Mouse (Mus musculus): ENCODE measurements around the gene Nav3. TPM values are rescaled to one million over a fixed set of nuclear protein-coding genes. Genes with fewer than 3 reads are reported as not detected.

Gene Nav3
- total and polyA plus RNA-seq, 3 experiments = not detected

GRCm38 (mm10) chr10:110329629-110330028 is 126.4 kb downstream of the Nav3 start:
- Histone ChIP-seq H3K27ac (ENCODE audit: control insufficient read depth, low read depth, low read length) (no peak overlapping the region), H3K27me3 (ENCODE audit: control insufficient read depth in 1 of 2, insufficient read depth in 2 of 2, low read length in 2 of 2) (no peaks in the 10 kb centered on the region; a peak in 1 of 4 replicates)
- DNase-seq (ENCODE audit: low read depth, low spot score) = no peak

GRCm38 (mm10) chr10:110322082-110322632 is 133.8 kb downstream of the Nav3 start:
- H3K9me3 ChIP-seq (replicated peaks; ENCODE audit: insufficient read depth, low read length) = no peaks in the 10 kb centered on the region
- H3K36me3 ChIP-seq (ENCODE audit: control insufficient read depth in 1 of 2, insufficient read depth in 2 of 2, low read length in 2 of 2) = no peaks in the 10 kb centered on the region
- TF ChIP-seq GABPA (IDR thresholded peaks at IDR 0.05; ENCODE audit: low read depth, low read length) (no peak), USF2 (IDR thresholded peaks at IDR 0.05; ENCODE audit: borderline replicate concordance in 1 of 2, insufficient read depth in 1 of 2, low read depth in 1 of 2, low read length in 2 of 2) (no peak), NELFE (IDR thresholded peaks at IDR 0.05; ENCODE audit: low read depth, low read length) (no peak), USF1 (IDR thresholded peaks at IDR 0.05; ENCODE audit: low read depth, low read length) (no peak), ZC3H11A (IDR thresholded peaks at IDR 0.05; ENCODE audit: low read depth, low read length) (no peak), UBTF (IDR thresholded peaks at IDR 0.05; ENCODE audit: borderline replicate concordance, insufficient read depth, low read depth, low read length) (no peak), CTCF (IDR thresholded peaks at IDR 0.05 in 2 of 3, conservative IDR thresholded peaks at IDR 0.05 in 1 of 3; ENCODE audit: control insufficient read depth in 1 of 3, insufficient read depth in 1 of 3, low read depth in 2 of 3, low read length in 3 of 3, poor library complexity in 1 of 3, severe bottlenecking in 1 of 3) (no peak), RCOR1 (IDR thresholded peaks at IDR 0.05; ENCODE audit: low read depth, low read length) (no peak), CHD1 (IDR thresholded peaks at IDR 0.05; ENCODE audit: low read depth, low read length) (no peak), TBP (IDR thresholded peaks at IDR 0.05; ENCODE audit: low read depth, low read length) (no peak)
- no peak overlapping the region for H3K4me3 ChIP-seq (ENCODE audit: control insufficient read depth in 1 of 2, insufficient read depth in 1 of 2, low read depth in 2 of 2, low read length in 2 of 2)
- no peaks in the 10 kb centered on the region for H3K4me1 ChIP-seq (ENCODE audit: control insufficient read depth in 1 of 2, insufficient read depth in 2 of 2, low read length in 2 of 2)
- no peak overlapping the region for H3K27ac ChIP-seq (ENCODE audit: control insufficient read depth, low read depth, low read length)
- no peak overlapping the region for H3K9ac ChIP-seq (ENCODE audit: control insufficient read depth, low read depth, low read length, poor library complexity, severe bottlenecking)
- no peaks in the 10 kb centered on the region for H3K79me2 ChIP-seq (ENCODE audit: control insufficient read depth, insufficient read depth, low read length, poor library complexity)
- H3K27me3 ChIP-seq (ENCODE audit: control insufficient read depth in 1 of 2, insufficient read depth in 2 of 2, low read length in 2 of 2) = no peaks in the 10 kb centered on the region
- no peak for DNase-seq (ENCODE audit: low read depth, low spot score)

More at GRCm38 (mm10) chr10:110329629-110330028, 126.4 kb downstream of the Nav3 start:
- H3K36me3 ChIP-seq (ENCODE audit: control insufficient read depth in 1 of 2, insufficient read depth in 2 of 2, low read length in 2 of 2) = no peaks in the 10 kb centered on the region
- H3K4me3 ChIP-seq (ENCODE audit: control insufficient read depth in 1 of 2, insufficient read depth in 1 of 2, low read depth in 2 of 2, low read length in 2 of 2) = no peak overlapping the region
- H3K79me2 ChIP-seq (ENCODE audit: control insufficient read depth, insufficient read depth, low read length, poor library complexity) = no peaks in the 10 kb centered on the region
- no peak overlapping the region for H3K9ac ChIP-seq (ENCODE audit: control insufficient read depth, low read depth, low read length, poor library complexity, severe bottlenecking)
- no peaks in the 10 kb centered on the region for H3K4me1 ChIP-seq (ENCODE audit: control insufficient read depth in 1 of 2, insufficient read depth in 2 of 2, low read length in 2 of 2)
- TF ChIP-seq TAL1 (IDR thresholded peaks at IDR 0.05; ENCODE audit: low read length) (no peak), RCOR1 (IDR thresholded peaks at IDR 0.05; ENCODE audit: low read depth, low read length) (no peak), NRF1 (IDR thresholded peaks at IDR 0.05; ENCODE audit: insufficient read depth, low read depth, low read length, poor library complexity, severe bottlenecking) (no peak), MYC (IDR thresholded peaks at IDR 0.05; ENCODE audit: low read depth, low read length) (no peak), CHD1 (IDR thresholded peaks at IDR 0.05; ENCODE audit: low read depth, low read length) (no peak), POLR2AphosphoS2 (IDR thresholded peaks at IDR 0.05; ENCODE audit: low read length) (no peak), CHD2 (IDR thresholded peaks at IDR 0.05; ENCODE audit: low read length) (no peak), ZC3H11A (IDR thresholded peaks at IDR 0.05; ENCODE audit: low read depth, low read length) (no peak), BHLHE40 (IDR thresholded peaks at IDR 0.05; ENCODE audit: borderline replicate concordance, low read depth, low read length) (no peak), E2F4 (IDR thresholded peaks at IDR 0.05; ENCODE audit: borderline replicate concordance, low read depth, low read length) (no peak), USF2 (IDR thresholded peaks at IDR 0.05; ENCODE audit: borderline replicate concordance in 1 of 2, insufficient read depth in 1 of 2, low read depth in 1 of 2, low read length in 2 of 2) (no peak), MAFK (IDR thresholded peaks at IDR 0.05; ENCODE audit: borderline replicate concordance, low read depth, low read length) (no peak), HCFC1 (IDR thresholded peaks at IDR 0.05; ENCODE audit: low read depth, low read length) (no peak), ELF1 (IDR thresholded peaks at IDR 0.05; ENCODE audit: low read depth, low read length) (no peak), RAD21 (IDR thresholded peaks at IDR 0.05; ENCODE audit: low read depth, low read length) (no peak), TCF12 (IDR thresholded peaks at IDR 0.05; ENCODE audit: low read depth, low read length) (no peak)
- H3K9me3 ChIP-seq (replicated peaks; ENCODE audit: insufficient read depth, low read length) = no peaks in the 10 kb centered on the region

All from MEL (cell line).